Mouse (Mus musculus): ENCODE measurements around the gene Rtl8a.
"Not testable (repeated sequence)": the region's sequence is repeated elsewhere in the genome, so short reads cannot be mapped to it uniquely, and the experiment has no call there.

DNA sequence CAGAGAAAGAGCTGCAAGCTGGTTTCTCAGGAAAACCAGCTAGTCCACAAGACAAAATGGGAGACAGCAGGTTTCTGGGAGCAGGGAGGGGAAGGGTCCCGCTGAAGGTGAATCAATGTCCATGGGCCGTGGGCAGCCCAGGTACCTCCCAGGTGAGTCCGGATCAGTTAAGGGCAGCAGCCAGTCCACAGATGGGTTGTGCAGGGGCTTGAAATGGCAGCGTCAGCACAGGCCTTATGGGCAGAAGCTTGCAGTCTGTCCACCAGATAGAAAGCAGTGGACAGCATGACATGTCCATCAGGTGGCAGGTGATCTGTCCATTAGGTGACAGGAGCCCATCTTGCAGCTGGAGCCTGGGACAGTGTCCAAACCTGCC, 890 bp downstream of the Rtl8a start:
- TF ChIP-seq POLR2A (IDR thresholded peaks at IDR 0.05; ENCODE audit: borderline replicate concordance, extremely low read depth, low read depth, low read length); CTCF (IDR thresholded peaks at IDR 0.05; ENCODE audit: insufficient read depth, low read length): not testable (repeated sequence)

Measured in lung, adult 2 months (tissue).